Mouse (Mus musculus) testis, postnatal 10 days (tissue): ENCODE measurements around the gene Fuca1.

Source experiments
- DNase-seq: peaks from one replicate; pipeline ENCODE4 v3.0.0; 2021; ENCODE audit warnings: low spot score

The Fuca1 gene

DNA sequence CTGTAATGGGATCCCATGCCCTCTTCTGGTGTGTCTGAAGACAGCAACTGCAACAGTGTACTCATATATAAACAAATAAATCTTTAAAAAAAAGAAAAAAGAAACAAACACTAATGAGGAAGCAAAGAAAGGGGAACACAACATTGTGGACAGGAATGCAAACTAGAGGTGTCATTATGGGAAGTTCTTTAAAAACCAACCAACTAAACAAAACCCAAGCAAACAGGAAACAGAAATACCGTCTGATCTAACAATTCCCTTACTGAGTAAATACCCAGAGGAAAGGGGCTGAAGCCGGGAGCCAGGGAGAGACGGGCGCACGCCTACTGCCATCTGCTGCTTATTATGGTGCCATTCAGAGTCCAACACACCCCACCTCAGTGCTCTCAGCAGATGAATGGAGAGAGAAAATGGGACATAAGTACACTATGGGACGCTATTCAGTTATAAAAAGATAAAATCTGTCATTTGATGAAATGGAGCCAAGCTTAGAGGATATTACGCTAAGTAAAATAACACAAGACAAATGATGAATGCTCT lies 61.1 kb downstream of the Fuca1 start:
- DNase-seq = no peak

DNA sequence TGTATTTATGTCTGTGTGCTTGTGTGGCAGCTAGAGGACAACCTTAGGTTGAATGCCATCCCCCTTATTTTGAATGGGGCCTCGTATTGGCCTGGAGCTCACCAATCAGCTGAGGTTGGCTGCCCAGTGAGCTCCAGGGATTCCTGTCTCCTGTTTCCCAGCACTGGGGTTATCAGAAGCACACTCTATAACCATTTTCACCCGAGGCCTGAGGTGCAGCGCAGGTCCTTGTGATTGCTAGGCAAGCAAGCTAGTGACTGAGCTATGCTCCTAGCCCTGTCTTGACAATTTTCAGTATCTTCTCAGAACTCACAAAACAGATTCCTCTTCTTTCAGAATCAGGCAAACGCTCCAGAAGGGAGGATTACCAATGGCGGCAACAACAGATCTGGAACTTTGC lies 64.0 kb downstream of the Fuca1 start:
- DNase-seq = no peak

DNA sequence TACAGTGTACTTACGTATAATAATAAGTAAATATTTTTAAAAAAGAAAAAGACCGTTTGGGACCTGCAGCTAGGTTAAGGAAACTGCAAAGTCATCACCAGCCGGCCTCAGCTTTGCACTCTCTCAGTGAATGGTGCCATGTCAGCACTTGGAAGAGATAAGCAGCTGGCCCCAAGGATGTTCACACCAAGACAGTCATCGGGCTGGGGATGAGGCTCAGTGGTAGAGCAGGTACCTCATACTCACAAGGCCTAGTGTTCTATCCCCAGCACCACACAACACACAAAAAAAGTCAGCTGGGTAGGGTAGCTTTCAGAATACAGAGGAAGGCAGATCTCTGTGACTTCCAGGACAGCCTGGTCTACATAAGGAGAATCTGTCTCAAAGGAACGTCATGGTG lies 64.7 kb downstream of the Fuca1 start:
- no peak for DNase-seq

DNA sequence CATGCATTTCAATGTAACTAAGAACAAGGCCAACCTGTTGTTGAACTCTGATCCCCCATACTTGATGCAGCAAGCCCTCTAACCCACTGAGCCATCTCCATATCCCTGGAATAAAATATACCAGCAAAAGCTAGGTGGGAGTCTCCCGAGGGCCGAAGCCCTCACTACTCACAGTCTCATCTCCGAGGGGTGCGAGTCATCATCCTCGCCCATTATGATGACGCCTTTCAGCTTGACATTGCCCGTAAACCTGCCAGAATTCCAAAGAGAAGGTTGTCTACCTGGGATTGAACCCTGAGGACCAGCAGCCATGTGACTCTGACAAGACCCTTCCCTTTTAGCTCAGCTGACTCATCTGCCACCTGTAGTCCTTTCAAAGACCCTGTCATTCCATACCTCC lies 65.2 kb downstream of the Fuca1 start:
- DNase-seq = no peak

DNA sequence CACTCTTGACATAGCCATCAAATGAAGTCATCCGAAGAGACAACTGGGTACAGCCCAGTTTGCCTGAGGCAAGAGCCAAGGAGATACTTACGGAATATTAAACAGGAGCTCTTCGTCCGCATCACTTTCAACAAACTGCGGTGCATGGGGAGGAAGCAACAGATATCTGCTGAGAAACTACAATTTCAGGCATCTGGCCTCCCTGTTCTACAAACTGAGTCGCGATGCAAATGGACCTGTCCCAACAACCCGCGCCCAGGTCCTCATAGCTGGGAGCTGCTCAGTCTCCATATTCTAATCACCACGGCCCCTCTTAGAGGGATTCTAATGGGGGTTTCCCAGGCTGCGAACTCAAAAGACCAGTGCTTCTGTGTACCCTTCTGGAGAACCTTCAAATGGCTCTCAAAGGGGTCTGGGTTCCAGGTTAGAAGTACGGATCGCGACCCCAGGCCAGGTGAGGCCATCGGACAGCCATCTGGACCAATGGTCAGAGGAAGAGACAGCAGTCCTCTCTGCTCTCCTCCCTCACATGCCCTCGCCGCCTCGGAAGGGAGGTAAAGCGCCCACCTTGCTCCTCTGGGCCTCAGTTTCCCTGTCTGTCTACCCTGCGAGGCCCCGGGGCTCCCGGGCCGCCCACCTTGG lies 65.9 kb downstream of the Fuca1 start:
- no peak for DNase-seq

DNA sequence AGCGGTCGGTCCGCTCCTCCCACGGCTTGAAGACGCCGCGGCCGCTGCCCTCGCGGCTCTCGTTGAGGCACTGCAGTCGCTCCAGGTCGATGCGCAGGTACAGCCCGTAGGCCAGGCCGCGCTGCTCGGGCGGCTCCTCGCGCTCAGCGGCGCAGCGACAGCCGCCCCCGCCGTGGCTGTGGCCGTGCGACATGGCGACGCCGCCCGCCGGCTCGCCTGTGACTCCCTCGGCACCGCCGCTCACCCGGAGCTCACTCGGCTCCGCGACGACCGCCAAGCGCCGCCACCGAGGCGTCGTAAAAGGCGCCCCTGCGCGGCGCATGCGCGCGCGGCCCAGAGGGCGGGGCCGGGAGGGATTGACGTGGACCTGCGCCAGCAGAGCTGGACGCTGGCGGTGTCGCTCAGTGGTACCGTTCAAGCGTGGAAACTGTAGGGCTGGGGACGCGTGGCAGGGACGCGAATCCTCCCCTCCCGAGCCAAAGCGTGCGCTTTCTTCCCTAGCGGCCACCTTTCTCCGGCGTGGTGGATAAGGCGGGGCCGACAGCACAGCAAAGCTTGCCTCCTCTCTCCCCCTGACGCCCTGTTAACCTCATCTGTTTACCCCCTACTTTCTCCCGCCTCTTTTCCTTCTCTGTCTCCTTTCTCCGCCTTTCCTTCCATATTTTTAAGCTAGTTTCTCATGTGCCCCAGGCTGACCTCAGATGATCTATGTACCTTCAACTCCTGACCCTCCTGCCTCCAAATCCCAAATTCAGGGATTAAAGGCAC lies 66.6 kb downstream of the Fuca1 start, which contains the start of gene Pithd1:
Gene Pithd1 (minus strand): TSS at position 322 of the 768 bp plus-strand sequence.
- peak; percentile 94 for DNase-seq

DNA sequence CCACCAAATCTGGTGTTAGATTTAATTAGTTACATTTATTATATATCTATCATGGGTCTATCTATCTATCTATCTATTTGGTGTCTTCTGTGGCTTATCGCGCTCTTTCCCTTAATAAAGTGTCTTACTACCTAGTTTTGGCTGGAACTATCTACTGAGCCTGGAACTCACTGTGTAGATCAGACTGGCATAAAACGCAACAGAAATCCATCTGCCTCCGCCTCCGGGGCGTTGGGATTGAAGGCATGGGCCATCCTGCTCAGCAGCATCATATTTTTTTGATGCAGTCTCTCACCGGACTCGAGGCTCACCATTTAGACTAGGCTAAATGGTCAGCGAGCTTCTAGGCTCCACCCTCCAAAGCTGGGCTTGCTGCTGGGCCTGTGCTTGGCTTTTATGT lies 67.2 kb downstream of the Fuca1 start:
- DNase-seq = no peak
